Mouse (Mus musculus) spleen, postnatal 14 days (tissue): Measurements from ENCODE around the gene Unc45b.
"Not testable (repeated sequence)": the region's sequence is repeated elsewhere in the genome, so short reads cannot be mapped to it uniquely, and the experiment has no call there.

ENCODE experiments used
- DNase-seq, 2 experiments: peaks; one replicate each; pipeline ENCODE4 v3.0.0; 2021 to 2022; ENCODE audit warnings: low spot score in 2 of 2

The Unc45b gene

DNA sequence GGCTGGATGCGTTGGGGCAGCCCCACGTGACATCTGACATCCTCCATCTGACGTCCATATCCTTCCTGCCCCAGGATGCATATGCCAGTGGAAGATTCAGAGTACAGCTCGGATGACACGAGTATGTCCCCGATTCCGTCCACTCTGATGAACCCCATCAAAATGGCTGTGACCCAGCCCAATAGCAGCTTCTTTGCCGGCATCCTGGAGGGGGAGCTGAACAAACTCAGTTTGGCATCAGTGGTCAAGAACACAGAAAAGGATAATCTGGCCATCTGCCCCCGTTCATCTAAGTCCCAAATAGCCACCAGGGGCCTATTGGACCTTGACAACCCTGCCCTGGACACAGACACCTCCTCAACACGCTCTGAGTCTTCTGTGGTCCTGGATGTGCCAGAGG is 12.9 kb upstream of the Unc45b start:
- no peak for DNase-seq

GRCm38 (mm10) chr11:82899720-82900119 is 10.6 kb upstream of the Unc45b start:
- DNase-seq: no peak

- no peak for DNase-seq
These were observed 8.6 kb upstream of the Unc45b start for GRCm38 (mm10) chr11:82901606-82902310.

DNA sequence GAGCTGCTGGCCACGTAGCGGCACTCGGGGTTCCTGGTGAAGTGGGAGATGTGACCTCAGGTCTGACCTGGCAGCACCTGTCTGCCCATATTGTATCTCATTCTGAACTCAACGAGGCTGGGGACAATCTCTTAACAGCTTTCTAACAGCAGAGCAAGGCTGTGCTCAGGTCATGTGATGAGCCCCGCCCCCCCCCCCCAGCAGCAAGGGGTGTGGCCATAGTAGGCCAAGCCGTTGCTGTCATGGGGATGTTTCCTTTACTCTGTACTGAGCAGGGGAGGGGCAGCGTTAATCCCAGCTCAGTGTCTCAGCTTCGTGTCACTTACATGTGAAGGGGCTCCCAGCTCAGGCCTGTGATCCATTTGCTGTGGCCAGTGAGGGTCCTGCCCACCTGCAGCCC is 5.4 kb upstream of the Unc45b start:
- no peak for DNase-seq

DNA sequence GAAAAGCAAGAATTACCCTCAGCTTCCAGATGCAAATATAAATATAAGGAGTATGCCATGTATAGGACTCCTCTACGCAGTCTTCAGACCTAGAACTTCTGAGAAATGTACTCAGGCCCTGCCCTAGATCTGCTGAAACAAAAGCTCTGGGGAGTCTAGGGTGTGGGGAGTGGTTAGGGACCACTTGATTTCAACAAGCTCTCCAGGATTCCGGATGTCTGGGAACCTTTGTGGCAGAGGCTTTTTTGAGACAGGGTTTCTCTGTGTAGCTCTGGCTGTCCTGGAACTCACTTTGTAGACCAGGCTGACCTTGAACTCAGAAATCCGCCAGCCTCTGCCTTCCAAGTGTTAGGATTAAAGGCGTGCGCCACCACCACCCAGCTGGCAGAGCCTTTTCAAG is 4.5 kb upstream of the Unc45b start:
- no peak for DNase-seq

DNA sequence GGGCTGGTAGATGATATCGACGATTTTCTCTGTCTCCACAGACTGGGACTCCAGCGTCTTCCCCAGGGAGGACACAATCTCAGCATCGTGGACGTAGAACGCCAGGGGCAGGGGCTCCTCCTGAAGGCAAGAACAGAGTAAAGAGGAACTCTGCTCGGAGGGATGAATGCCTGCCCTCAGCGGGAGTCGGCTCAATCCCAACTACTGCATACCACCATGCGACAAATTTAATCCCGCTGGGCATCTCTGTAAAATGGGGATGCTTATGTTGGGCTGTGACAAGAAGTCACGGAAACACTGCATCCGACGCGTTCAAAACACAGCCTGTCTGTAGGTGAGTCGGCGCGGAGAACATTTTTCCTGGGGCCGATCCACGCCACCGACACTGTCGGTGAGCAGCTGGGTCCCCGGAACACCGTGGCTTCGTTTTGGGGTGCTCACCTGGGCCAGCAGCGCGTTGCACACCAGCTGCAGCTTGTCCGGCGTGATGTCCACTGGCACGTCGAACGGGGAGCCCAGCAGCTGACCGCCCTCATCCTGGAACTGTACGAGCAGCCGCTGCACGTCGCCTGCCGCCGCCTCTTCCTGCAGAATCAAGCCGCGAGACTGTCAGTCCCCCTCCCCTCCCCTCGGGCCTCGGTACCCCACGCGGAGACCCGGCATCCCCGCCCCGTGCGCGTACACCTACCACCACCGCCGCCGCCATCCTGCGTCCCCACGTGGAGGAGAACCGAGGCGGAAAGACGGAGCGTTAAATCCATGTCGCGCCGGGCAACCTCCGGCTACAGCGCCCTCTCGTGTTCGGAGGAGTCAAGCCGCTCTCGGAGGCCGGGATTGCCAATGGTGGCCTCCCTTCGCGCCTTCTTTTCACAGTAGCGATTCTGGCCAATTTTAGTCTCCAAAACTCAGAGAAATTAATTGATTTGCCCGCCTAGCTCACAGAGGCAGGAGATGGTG is 2.4 kb upstream of the Unc45b start, which contains the start of gene Nle1:
Gene Nle1, minus strand, starts transcription at position 761 of the 957 bp plus-strand sequence.
- DNase-seq: peak; percentile 87 to 95

DNA sequence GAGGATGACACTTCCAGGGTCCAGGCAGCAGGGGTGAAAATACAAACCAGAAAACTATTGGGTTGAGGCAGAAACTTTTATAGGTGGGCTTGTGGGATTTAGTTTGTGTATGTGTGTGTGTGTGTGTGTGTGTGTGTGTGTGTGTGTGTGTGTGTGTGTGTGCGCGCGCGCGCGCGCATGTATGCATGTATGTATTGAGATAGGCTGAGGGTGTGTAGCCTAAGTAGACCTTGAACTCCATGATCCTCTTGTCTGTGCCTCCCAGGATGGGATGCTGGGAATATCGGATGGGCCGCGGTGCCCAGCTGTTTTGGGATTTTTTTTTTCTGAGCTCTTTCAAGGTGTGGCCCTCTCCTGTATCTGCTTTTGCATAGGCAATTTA is 1.8 kb upstream of the Unc45b start:
- DNase-seq: no peak

DNA sequence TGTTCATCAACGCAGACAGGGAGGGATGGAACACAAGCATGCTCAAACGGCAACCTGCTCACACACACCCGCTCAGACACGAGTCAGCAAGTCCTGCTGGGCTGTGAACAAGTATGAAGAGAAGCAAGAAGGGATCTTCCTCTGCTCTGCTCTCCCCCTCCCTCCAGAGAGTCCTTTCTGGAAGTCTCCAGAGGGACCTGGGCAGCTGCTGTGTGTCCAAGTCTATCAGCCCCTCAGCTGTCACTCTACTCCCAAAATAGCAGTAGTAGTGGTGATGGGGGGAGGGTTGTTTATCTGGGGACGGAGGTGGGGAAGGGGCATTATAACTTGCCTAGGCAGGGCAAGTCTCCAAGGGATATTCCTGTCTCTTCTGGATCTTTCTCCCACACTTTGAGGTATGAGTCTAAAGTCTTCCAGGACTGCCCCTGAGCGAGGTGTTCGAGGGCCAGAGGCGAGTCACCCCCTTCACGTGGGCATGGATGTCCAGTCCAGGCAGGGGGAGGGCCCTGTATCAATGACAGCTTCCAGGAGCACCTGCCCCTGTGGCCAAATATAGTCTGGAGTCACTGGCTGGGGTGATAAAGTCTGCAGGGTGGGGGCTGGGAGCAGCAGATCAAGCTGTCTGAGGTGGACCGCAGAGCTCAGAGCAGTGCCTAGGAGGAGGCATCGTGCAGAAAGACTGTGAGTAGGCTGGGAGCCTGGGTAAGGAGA is 484 bp downstream of the Unc45b start:
- no peak for DNase-seq

- DNase-seq: peak; percentile 44 to 66
These were observed 4.5 kb downstream of the Unc45b start for GRCm38 (mm10) chr11:82914711-82915352.

DNA sequence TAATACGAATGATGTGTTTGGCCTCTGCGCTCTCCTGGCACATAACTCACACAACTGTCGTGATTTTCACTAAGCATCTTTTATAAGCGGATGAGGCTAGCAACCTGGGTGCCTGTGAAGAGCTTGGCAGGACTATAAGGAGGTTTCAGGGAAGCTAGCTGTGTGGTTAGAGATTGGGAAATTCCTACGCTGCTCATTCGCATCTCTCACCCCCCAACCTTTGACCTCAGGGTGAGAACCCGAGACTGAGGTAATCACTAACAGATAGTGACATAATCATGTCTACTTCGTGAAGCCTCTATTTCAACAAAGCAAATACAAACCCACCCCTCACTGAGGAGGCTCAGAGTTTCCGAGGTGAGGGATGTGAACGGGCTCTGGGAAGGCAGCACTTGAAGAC is 10.4 kb downstream of the Unc45b start:
- DNase-seq: no peak

DNA sequence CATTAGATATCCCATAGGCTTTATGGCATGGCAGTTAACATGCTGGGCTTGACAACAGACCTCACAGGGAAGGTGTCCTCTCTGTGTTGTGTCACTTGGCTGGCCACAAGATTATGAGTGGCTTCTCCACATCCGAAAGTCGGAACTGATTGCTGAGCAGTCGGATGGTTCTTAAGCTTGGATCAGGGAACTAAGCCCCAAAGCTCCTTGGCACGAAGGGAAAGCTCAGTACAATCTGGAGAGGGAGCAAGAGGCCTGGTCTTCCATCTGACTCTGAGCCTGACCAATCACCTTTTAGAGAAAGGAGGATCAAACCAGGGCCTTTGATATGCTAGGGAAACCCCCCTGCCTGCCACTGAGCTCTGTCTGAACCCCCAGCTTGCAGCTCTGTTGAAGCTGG is 11.3 kb downstream of the Unc45b start:
- no peak for DNase-seq

- not testable (repeated sequence) for DNase-seq
These were observed 13.6 kb downstream of the Unc45b start for GRCm38 (mm10) chr11:82923910-82924309.

DNA sequence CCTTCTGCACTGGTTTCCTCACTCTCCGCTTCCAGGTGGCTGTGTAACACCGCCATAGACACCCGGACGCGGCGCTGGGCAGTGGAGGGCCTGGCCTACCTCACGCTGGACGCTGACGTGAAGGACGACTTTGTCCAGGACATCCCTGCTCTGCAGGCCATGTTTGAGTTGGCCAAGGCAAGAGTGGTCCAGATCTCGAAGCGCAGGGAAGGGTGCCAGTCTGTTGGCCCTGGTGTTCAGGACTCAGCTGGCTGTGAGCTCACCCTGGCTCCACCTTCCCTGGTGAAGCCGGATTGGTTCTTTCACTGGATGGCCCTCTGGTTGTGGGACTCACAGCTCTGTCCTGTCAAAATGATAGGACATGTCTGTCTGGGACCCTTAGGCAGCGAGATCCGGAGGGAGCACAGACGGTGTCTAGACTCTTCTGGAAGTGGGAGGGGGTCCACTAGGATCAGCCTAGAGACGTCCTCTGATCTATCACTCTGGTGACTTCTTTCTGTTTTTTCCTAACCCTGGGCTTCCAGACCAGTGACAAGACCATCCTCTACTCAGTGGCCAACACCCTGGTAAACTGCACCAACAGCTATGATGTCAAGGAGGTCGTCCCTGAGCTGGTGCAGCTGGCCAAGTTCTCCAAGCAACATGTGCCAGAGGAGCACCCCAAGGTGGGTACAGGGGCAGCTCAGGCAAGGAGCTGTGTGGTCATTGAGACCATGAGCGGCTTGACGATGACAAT is 18.7 kb downstream of the Unc45b start:
- no peak for DNase-seq

DNA sequence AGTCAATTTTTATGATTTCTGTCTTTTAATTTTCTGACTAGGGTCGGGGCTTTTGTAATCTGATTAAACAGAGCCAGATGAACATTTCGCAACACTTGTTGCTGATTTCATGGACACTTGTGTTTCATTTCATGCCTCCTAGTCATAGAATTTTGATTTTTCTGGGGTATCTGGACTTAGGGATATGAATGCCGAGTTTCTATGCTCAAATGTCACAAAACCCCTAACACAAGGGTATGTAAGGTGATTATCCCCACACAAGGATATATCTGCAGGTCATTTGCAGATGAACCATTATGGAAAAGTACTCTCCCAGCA is 19.2 kb downstream of the Unc45b start:
- DNase-seq: no peak

DNA sequence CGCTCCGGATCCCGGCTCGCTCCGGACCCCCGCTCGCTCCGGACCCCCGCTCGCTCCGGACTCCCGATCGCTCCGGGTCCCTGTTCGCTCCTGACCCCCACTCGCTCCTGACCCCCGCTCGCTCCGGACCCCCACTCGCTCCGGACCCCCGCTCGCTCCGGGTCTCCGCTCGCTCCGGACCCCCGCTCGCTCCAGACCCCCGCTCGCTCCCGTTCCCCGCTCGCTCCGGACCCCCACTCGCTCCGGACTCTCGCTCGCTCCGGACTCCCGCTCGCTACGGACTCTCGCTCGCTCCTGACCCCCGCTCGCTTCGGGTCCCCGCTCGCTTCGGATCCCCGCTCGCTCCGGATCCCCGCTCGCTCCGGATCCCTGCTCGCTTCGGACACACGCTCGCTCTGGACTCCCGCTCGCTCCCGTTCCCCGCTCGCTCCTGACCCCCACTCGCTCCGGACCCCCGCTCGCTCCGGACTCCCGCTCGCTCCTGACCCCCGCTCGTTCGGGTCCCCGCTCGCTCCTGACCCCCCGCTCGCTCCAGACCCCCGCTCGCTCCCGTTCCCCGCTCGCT is 20.1 kb downstream of the Unc45b start:
- DNase-seq: not testable (repeated sequence)

DNA sequence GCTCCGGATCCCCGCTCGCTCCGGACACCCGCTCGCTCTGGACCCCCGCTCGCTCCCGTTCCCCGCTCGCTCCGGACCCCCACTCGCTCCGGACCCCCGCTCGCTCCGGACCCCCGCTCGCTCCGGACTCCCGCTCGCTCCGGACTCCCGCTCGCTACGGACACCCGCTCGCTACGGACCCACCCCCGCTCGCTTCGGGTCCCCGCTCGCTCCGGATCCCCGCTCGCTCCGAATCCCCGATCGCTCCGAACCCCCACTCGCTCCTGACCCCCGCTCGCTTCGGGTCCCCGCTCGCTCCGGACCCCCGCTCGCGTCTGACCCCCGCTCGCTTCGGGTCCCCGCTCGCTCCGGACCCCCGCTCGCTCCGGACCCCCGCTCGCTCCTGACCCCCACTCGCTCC is 20.8 kb downstream of the Unc45b start:
- DNase-seq: not testable (repeated sequence)

DNA sequence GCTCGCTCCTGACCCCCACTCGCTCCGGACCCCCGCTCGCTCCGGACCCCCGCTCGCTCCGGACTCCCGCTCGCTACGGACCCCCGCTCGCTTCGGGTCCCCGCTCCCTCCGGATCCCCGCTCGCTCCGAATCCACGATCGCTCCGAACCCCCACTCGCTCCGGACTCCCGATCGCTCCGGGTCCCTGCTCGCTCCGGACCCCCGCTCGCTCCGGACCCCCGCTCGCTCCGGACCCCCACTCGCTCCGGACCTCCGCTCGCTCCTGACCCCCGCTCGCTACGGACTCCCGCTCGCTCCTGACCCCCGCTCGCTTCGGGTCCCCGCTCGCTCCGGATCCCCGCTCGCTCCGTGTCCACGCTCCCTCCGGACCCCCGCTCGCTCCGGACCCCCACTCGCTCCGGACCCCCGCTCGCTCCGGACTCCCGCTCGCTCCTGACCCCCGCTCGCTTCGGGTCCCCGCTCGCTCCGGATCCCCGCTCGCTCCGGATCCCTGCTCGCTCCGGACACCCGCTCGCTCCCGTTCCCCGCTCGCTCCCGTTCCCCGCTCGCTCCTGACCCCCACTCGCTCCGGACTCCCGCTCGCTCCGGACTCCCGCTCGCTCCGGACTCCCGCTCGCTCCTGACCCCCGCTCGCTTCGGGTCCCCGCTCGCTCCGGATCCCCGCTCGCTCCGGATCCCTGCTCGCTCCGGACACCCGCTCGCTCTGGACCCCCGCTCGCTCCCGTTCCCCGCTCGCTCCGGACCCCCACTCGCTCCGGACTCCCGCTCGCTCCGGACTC is 21.5 kb downstream of the Unc45b start:
- not testable (repeated sequence) for DNase-seq

DNA sequence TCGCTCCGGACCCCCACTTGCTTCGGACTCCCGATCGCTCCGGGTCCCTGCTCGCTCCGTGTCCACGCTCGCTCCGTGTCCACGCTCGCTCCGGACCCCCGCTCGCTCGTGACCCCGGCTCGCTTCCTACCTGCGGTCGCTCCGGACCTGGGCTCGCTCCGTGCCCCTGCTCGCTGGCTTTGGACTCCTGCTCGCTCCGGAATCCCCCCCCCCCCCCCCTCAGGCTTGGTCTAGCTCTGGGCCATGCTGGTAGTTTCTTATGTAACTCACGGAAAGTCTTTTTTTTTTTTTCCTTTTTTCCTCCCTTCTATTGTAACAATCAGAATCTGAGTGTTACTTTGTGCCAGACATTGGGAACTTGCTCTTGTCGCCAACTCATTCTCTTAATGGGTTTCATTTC is 22.8 kb downstream of the Unc45b start:
- no peak for DNase-seq

DNA sequence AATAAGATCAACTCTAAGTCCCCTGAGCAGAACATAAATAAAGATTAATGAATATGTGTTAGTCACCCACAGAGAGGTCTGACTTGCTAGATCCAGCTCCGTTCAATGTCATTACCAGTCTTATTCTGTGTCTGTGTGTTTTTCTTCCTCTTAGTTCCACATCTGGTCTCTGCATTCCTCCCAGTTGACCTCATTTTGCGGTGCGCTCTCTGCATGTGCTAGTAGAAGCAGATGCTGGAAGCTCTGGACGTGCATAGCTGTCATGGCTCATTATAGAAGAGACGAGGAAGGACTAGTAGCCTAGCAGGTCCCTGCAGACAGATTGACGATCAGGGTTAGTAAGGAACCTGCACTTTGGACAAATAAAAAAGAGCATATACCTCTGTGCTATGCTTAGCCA is 33.0 kb downstream of the Unc45b start:
- no peak for DNase-seq

- no peak for DNase-seq
These were observed 35.3 kb downstream of the Unc45b start for GRCm38 (mm10) chr11:82945636-82946035.
